11 mouse cellular contexts compared by ENCODE assay signal in the genomic region with DNA sequence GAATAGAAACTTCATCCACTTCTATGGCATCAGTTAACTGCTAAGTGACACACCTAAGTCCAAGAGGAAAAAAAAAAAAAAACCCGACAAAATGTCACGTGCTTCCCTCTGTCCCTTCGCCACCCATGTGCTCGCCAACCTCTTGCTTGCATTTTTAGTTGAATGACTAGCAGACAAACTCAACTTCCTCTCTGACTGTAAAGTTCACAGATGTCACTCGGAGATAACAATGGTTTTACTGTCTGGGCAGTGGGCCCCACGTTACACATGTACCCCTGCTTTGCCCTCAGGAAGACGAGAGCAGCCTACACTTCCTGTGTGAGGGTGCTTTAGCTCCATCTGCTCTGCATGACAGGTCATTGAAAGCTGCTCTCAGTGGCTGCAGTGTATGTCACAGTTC. TPM values are rescaled to one million over a fixed set of nuclear protein-coding genes. Genes with fewer than 3 reads are reported as not detected.
A peak's percentile ranks its signal among the peaks of the same experiment; 100 is the strongest.
DNase-seq lines count a peak whose midpoint lies in the region; ATAC-seq and TF ChIP-seq lines count a peak whose summit lies in the region.
"Had no signal": no experiment of that assay in that cellular context is flagged by ENCODE, and none has a peak within 500 bp of the region (broad histone marks: within the 10 kb centered on the region; RNA-seq: fewer than 3 reads in every experiment).

No protein-coding gene starts in this region.

- peak overlapping the region; percentile 42 for H3K27ac ChIP-seq in spleen, adult 2 months (ENCODE audit: insufficient read depth, low read length)
- H3K27ac ChIP-seq in liver, adult 2 months (replicated peaks; ENCODE audit: insufficient read depth, low read depth, low read length): no peak overlapping the region
- H3K27ac ChIP-seq in forebrain, embryonic 13.5 days: no peak overlapping the region
- H3K27ac ChIP-seq: hindbrain, embryonic 13.5 days; lung, embryonic 15.5 days had no signal

- no peak overlapping the region for H3K4me3 ChIP-seq in spleen, adult 2 months (ENCODE audit: extremely low read depth, insufficient read depth, insufficient read length)
- no peak overlapping the region for H3K4me3 ChIP-seq in liver, adult 2 months (ENCODE audit: insufficient read depth, low read depth, low read length)
- no peak overlapping the region for H3K4me3 ChIP-seq in forebrain, embryonic 13.5 days
- H3K4me3 ChIP-seq: hindbrain, embryonic 13.5 days; lung, embryonic 15.5 days had no signal

- peak; percentile 38 to 40 for DNase-seq in spleen, adult 2 months (ENCODE audit: low read depth in 1 of 2, low spot score in 2 of 2)
- no peak for DNase-seq in spleen, adult 12 weeks (ENCODE audit: low spot score)
- DNase-seq in liver, adult 2 months (ENCODE audit: extremely low read depth, low read depth, low spot score): peak; percentile 10
- peak; percentile 75 for DNase-seq in naive thymus-derived CD4-positive, alpha-beta T cell, adult 2 months (ENCODE audit: low read depth)
- no peak for DNase-seq in left cerebral cortex, adult 8-10 months (ENCODE audit: low spot score in 2 of 2)
- no peak for DNase-seq in urinary bladder, postnatal 14 days (ENCODE audit: low spot score)

- H3K36me3 ChIP-seq in spleen, adult 2 months (ENCODE audit: control insufficient read depth, insufficient read depth, low read length): no peaks in the 10 kb centered on the region
- H3K36me3 ChIP-seq in liver, adult 2 months (ENCODE audit: control insufficient read depth, insufficient read depth, low read length): no peaks in the 10 kb centered on the region
- no peaks in the 10 kb centered on the region for H3K36me3 ChIP-seq in forebrain, embryonic 13.5 days (ENCODE audit: poor library complexity, severe bottlenecking)
- H3K36me3 ChIP-seq: hindbrain, embryonic 13.5 days; lung, embryonic 15.5 days had no signal

- no peaks in the 10 kb centered on the region for H3K9me3 ChIP-seq in forebrain, embryonic 13.5 days (replicated peaks)
- H3K9me3 ChIP-seq: hindbrain, embryonic 13.5 days; lung, embryonic 15.5 days had no signal

- no peaks in the 10 kb centered on the region for H3K27me3 ChIP-seq in spleen, adult 2 months (ENCODE audit: control insufficient read depth, insufficient read depth, low read length)
- no peaks in the 10 kb centered on the region for H3K27me3 ChIP-seq in liver, adult 2 months (ENCODE audit: control insufficient read depth, insufficient read depth, low read length)
- H3K27me3 ChIP-seq in forebrain, embryonic 13.5 days: no peaks in the 10 kb centered on the region
- H3K27me3 ChIP-seq: hindbrain, embryonic 13.5 days; lung, embryonic 15.5 days had no signal

- 3% methylated on average over 7 of the region's 7 CpGs for WGBS in spleen, adult 2 months
- 65% methylated on average over 7 of the region's 7 CpGs for WGBS in liver, adult 2 months
- WGBS in forebrain, embryonic 13.5 days: 79% methylated on average over 7 of the region's 7 CpGs

- no peak overlapping the region for H3K9ac ChIP-seq in liver, adult 2 months (ENCODE audit: low read depth, low read length)
- no peak overlapping the region for H3K9ac ChIP-seq in forebrain, embryonic 13.5 days
- H3K9ac ChIP-seq: hindbrain, embryonic 13.5 days; lung, embryonic 15.5 days had no signal

- H3K79me2 ChIP-seq in liver, adult 2 months (ENCODE audit: control insufficient read depth, insufficient read depth, low read length): no peaks in the 10 kb centered on the region

- TF ChIP-seq POLR2A in spleen, adult 2 months (IDR thresholded peaks at IDR 0.05; ENCODE audit: low read depth, low read length): no peak
- no peak for TF ChIP-seq POLR2A in liver, adult 2 months (IDR thresholded peaks at IDR 0.05; ENCODE audit: extremely low read depth, insufficient read depth, low read length)

- ATAC-seq in forebrain, embryonic 13.5 days: no peak

- TF ChIP-seq CTCF in spleen, adult 2 months (IDR thresholded peaks at IDR 0.05; ENCODE audit: extremely low read depth, insufficient read depth, insufficient read length, insufficient replicate concordance): no peak
- TF ChIP-seq CTCF in liver, adult 2 months (IDR thresholded peaks at IDR 0.05; ENCODE audit: low read depth, low read length): no peak

- peaks cover 42% of the 10 kb centered on the region; the same call in 1 of the 2 replicates for H3K4me1 ChIP-seq in spleen, adult 2 months (ENCODE audit: control insufficient read depth, insufficient read depth, insufficient read length)
- H3K4me1 ChIP-seq in liver, adult 2 months (ENCODE audit: control insufficient read depth, insufficient read depth, low read length): no peaks in the 10 kb centered on the region
- no peaks in the 10 kb centered on the region for H3K4me1 ChIP-seq in forebrain, embryonic 13.5 days
- H3K4me1 ChIP-seq: hindbrain, embryonic 13.5 days had no signal

- H3K4me2 ChIP-seq in forebrain, embryonic 13.5 days: no peak overlapping the region
- H3K4me2 ChIP-seq: hindbrain, embryonic 13.5 days; lung, embryonic 15.5 days had no signal

RNA-seq across cellular contexts. Expression of gene Ubash3a, which starts 16.2 kb away (rescaled TPM):
- polyA plus RNA-seq in spleen, adult 2 months (2012; rRNA removed): 12.5 and 15.0 TPM in 2 replicates
- 0.09 and 0.20 TPM in 2 replicates for total RNA-seq in liver, adult 2 months (2014; rRNA removed)
- polyA plus RNA-seq in liver, adult 2 months (2012; rRNA removed): 0.26 and 0.31 TPM in 2 replicates
- total RNA-seq in left cerebral cortex, adult 8-10 months (2022): not detected
- 0.04 TPM in 1 of 2 replicates, not detected in the other for polyA plus RNA-seq in forebrain, embryonic 13.5 days (2015; fragmentation: Nextera tagmentation; extraction: Ambion mirVana)

RNA-seq across cellular contexts. Expression of gene Tmprss3, which starts 25.1 kb away (rescaled TPM):
- 0.11 and 0.19 TPM in 2 replicates for polyA plus RNA-seq in spleen, adult 2 months (2012; rRNA removed)
- not detected in 2 replicates for total RNA-seq in liver, adult 2 months (2014; rRNA removed)
- not detected in 2 replicates for polyA plus RNA-seq in liver, adult 2 months (2012; rRNA removed)
- total RNA-seq in left cerebral cortex, adult 8-10 months (2022): under 1 TPM in 1 of 4 experiments, not detected in 3; 0.21 TPM
- not detected in 2 replicates for polyA plus RNA-seq in forebrain, embryonic 13.5 days (2015; fragmentation: Nextera tagmentation; extraction: Ambion mirVana)
- polyA plus RNA-seq: gonadal fat pad, adult 2 months; large intestine, adult 2 months had no signal

RNA-seq across cellular contexts. Expression of gene Rsph1, which starts 53.3 kb away (rescaled TPM):
- 0.08 and 0.13 TPM in 2 replicates for polyA plus RNA-seq in spleen, adult 2 months (2012; rRNA removed)
- not detected in 2 replicates for total RNA-seq in liver, adult 2 months (2014; rRNA removed)
- polyA plus RNA-seq in liver, adult 2 months (2012; rRNA removed): not detected in 2 replicates
- 10 to 100 TPM; 14.0 to 23.9 (median 18.8) TPM for total RNA-seq in left cerebral cortex, adult 8-10 months (2022)
- 4.0 and 5.2 TPM in 2 replicates for polyA plus RNA-seq in forebrain, embryonic 13.5 days (2015; fragmentation: Nextera tagmentation; extraction: Ambion mirVana)

RNA-seq across cellular contexts. Expression of gene Tff1, which starts 58.8 kb away (rescaled TPM):
- polyA plus RNA-seq in spleen, adult 2 months (2012; rRNA removed): not detected in 2 replicates
- 0.47 TPM in 1 of 2 replicates, not detected in the other for total RNA-seq in liver, adult 2 months (2014; rRNA removed)
- polyA plus RNA-seq in liver, adult 2 months (2012; rRNA removed): 0.13 TPM in 1 of 2 replicates, not detected in the other
- total RNA-seq in left cerebral cortex, adult 8-10 months (2022): not detected
- not detected in 2 replicates for polyA plus RNA-seq in forebrain, embryonic 13.5 days (2015; fragmentation: Nextera tagmentation; extraction: Ambion mirVana)
- polyA plus RNA-seq: hindbrain, embryonic 13.5 days; lung, embryonic 15.5 days had no signal

Comparison
In these comparisons a context has a peak if more than half of its experiments do, and no peak if none do; other contexts are left out.
1. DNase-seq: peak in spleen, adult 2 months (2 of 2), liver, adult 2 months (single experiment) and naive thymus-derived CD4-positive, alpha-beta T cell, adult 2 months (single experiment); none in spleen, adult 12 weeks (single experiment), left cerebral cortex, adult 8-10 months (0 of 2) and urinary bladder, postnatal 14 days (single experiment).
2. RNA of gene Ubash3a, which starts 16.2 kb away (polyA plus RNA-seq): 12.5 to 15.0 TPM in spleen, adult 2 months; 0.26 to 0.31 TPM in liver, adult 2 months and 0.04 TPM in forebrain, embryonic 13.5 days; every median in the first group is over 10 times any median in the second.